Mouse (Mus musculus): ENCODE measurements at regions not wholly inside any gene's neighbourhood (a gene's known extent, or its start where the extent isn't known, plus 50 kb on each side); places are given as distances from the start of the nearest gene placed in this dataset.

DNA sequence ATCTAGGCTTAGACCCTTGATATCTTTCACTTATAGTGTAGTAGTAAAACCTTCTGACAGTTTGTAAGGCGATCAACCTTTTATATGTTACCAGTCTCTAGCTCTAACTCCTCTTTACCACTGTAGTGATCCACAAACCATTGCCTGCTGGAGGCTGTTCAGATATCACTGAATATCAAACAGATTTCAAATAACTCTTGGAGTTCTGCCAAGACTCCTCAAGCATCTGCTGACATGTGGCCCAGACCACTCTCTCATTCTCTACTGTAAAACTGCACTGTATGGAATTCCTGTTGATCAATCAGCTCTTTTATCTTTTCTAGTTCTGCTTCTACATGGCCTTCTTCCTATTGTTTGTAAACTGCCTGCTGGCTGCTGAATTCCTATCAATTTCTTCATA lies 389.2 kb downstream of the Lrfn5 start:
- intact Hi-C loops (cut with DNase I), result no loop called here
- no peak for DNase-seq (ENCODE audit: low spot score in 2 of 2)

- intact Hi-C loops (cut with DNase I), result no loop called here
These were observed 400.4 kb downstream of the Lrfn5 start for GRCm38 (mm10) chr12:61923331-61923730.

GRCm38 (mm10) chr12:61925266-61925861 lies 402.4 kb downstream of the Lrfn5 start:
- peak in 1 of 2 experiments; percentile 34 for DNase-seq (ENCODE audit: low spot score in 2 of 2)
- intact Hi-C loops (cut with DNase I), result no loop called here

More at GRCm38 (mm10) chr12:61923331-61923730, 400.4 kb downstream of the Lrfn5 start:
- DNase-seq (ENCODE audit: low spot score in 2 of 2), result no peak

Data from left cerebral cortex, postnatal 25 days (tissue).